Mouse (Mus musculus): ENCODE data around the gene Faah. TPM values are rescaled to one million over a fixed set of nuclear protein-coding genes. Genes with fewer than 3 reads are reported as not detected.

The Faah gene
- polyA plus RNA-seq, 1 experiment from 2014 or later = 26.7 TPM

- Histone ChIP-seq H3K4me2 (no peak overlapping the region), H3K4me1 (no peaks in the 10 kb centered on the region), H3K27me3 (replicated peaks) (no peaks in the 10 kb centered on the region), H3K9me3 (no peaks in the 10 kb centered on the region), H3K4me3 (no peak overlapping the region), H3K36me3 (replicated peaks) (no peaks in the 10 kb centered on the region), H3K27ac (no peak overlapping the region), H3K9ac (no peak overlapping the region)
- WGBS = 83% methylated on average over 16 of the region's 16 CpGs
- ATAC-seq (replicated peaks) = peak; percentile 24; the same call in 1 of the 2 replicates
These were observed 22.9 kb downstream of the Faah start for GRCm38 (mm10) chr4:115994662-115995375.

- no peak overlapping the region for H3K4me2 ChIP-seq
- WGBS = 86% methylated on average over 7 of the region's 7 CpGs
- H3K27me3 ChIP-seq (replicated peaks) = peaks cover 7% of the 10 kb centered on the region; the same call in 1 of the 2 replicates
These were observed 28.3 kb downstream of the Faah start for GRCm38 (mm10) chr4:115989382-115989781.

GRCm38 (mm10) chr4:115987858-115988530 is 29.7 kb downstream of the Faah start:
- no peaks in the 10 kb centered on the region for H3K9me3 ChIP-seq
- no peaks in the 10 kb centered on the region for H3K36me3 ChIP-seq (replicated peaks)
- WGBS = 76% methylated on average over 5 of the region's 5 CpGs
- H3K9ac ChIP-seq = no peak overlapping the region
- H3K27me3 ChIP-seq (replicated peaks) = peaks cover 14% of the 10 kb centered on the region
- H3K27ac ChIP-seq = no peak overlapping the region
- peaks cover 2% of the 10 kb centered on the region; the same call in 1 of the 2 replicates for H3K4me1 ChIP-seq
- H3K4me2 ChIP-seq = no peak overlapping the region
- H3K4me3 ChIP-seq = no peak overlapping the region
- no peak for ATAC-seq (replicated peaks)

More at GRCm38 (mm10) chr4:115989382-115989781, 28.3 kb downstream of the Faah start:
- H3K27ac ChIP-seq = no peak overlapping the region
- no peak overlapping the region for H3K9ac ChIP-seq
- H3K4me1 ChIP-seq = no peaks in the 10 kb centered on the region
- no peak for ATAC-seq (replicated peaks)
- no peak overlapping the region for H3K4me3 ChIP-seq
- H3K36me3 ChIP-seq (replicated peaks) = no peaks in the 10 kb centered on the region
- H3K9me3 ChIP-seq = no peaks in the 10 kb centered on the region

- 94% methylated on average over 1 of the region's 1 CpGs for WGBS
- Histone ChIP-seq H3K9ac (no peak overlapping the region), H3K27me3 (replicated peaks) (peaks cover 14% of the 10 kb centered on the region), H3K27ac (no peak overlapping the region), H3K9me3 (no peaks in the 10 kb centered on the region), H3K36me3 (replicated peaks) (no peaks in the 10 kb centered on the region), H3K4me1 (peaks cover 2% of the 10 kb centered on the region; the same call in 1 of the 2 replicates), H3K4me2 (no peak overlapping the region), H3K4me3 (no peak overlapping the region)
- ATAC-seq (replicated peaks) = no peak
These were observed 30.3 kb downstream of the Faah start for GRCm38 (mm10) chr4:115987436-115987835.

GRCm38 (mm10) chr4:115984967-115985366 is 32.8 kb downstream of the Faah start:
- 44% methylated on average over 8 of the region's 8 CpGs for WGBS

GRCm38 (mm10) chr4:115984111-115984510 is 33.6 kb downstream of the Faah start:
- H3K9ac ChIP-seq = no peak overlapping the region

More at GRCm38 (mm10) chr4:115984967-115985366, 32.8 kb downstream of the Faah start:
- H3K4me2 ChIP-seq = no peak overlapping the region
- no peak for ATAC-seq (replicated peaks)
- H3K27ac ChIP-seq = no peak overlapping the region
- no peak overlapping the region for H3K4me3 ChIP-seq
- no peaks in the 10 kb centered on the region for H3K36me3 ChIP-seq (replicated peaks)
- H3K27me3 ChIP-seq (replicated peaks) = peaks cover 33% of the 10 kb centered on the region
- H3K4me1 ChIP-seq = peaks cover 2% of the 10 kb centered on the region
- no peak overlapping the region for H3K9ac ChIP-seq
- H3K9me3 ChIP-seq = no peaks in the 10 kb centered on the region

GRCm38 (mm10) chr4:115980676-115981075 is 37.0 kb downstream of the Faah start:
- Histone ChIP-seq H3K9me3 (no peaks in the 10 kb centered on the region), H3K27me3 (replicated peaks) (peaks cover 64% of the 10 kb centered on the region), H3K4me1 (peaks cover 12% of the 10 kb centered on the region), H3K36me3 (replicated peaks) (no peaks in the 10 kb centered on the region), H3K4me3 (no peak overlapping the region), H3K9ac (no peak overlapping the region), H3K4me2 (no peak overlapping the region), H3K27ac (no peak overlapping the region)
- peak; percentile 59 for ATAC-seq (replicated peaks)
- WGBS = 0% methylated on average over 8 of the region's 8 CpGs

More at GRCm38 (mm10) chr4:115984111-115984510, 33.6 kb downstream of the Faah start:
- peak; percentile 10; the same call in 1 of the 2 replicates for ATAC-seq (replicated peaks)
- Histone ChIP-seq H3K4me1 (peaks cover 10% of the 10 kb centered on the region), H3K27me3 (replicated peaks) (peaks cover 30% of the 10 kb centered on the region), H3K9me3 (no peaks in the 10 kb centered on the region), H3K4me2 (no peak overlapping the region), H3K36me3 (replicated peaks) (no peaks in the 10 kb centered on the region), H3K27ac (no peak overlapping the region), H3K4me3 (no peak overlapping the region)
- WGBS = 1% methylated on average over 13 of the region's 13 CpGs

GRCm38 (mm10) chr4:115979437-115979836 is 38.3 kb downstream of the Faah start:
- peak; percentile 41; the same call in 1 of the 2 replicates for ATAC-seq (replicated peaks)
- Histone ChIP-seq H3K9me3 (no peaks in the 10 kb centered on the region), H3K4me2 (peak overlapping the region; percentile 57), H3K4me3 (peak overlapping the region; percentile 29), H3K36me3 (replicated peaks) (no peaks in the 10 kb centered on the region), H3K27ac (no peak overlapping the region), H3K9ac (peak overlapping the region; percentile 20; the same call in 1 of the 2 replicates), H3K27me3 (replicated peaks) (peaks cover 71% of the 10 kb centered on the region), H3K4me1 (peaks cover 12% of the 10 kb centered on the region)
- WGBS = under 1% methylated on average over 39 of the region's 39 CpGs

GRCm38 (mm10) chr4:115978911-115979310 is 38.8 kb downstream of the Faah start:
- Histone ChIP-seq H3K4me3 (no peak overlapping the region), H3K9me3 (no peaks in the 10 kb centered on the region), H3K27ac (no peak overlapping the region), H3K4me1 (peaks cover 10% of the 10 kb centered on the region), H3K9ac (no peak overlapping the region), H3K27me3 (replicated peaks) (peaks cover 71% of the 10 kb centered on the region), H3K4me2 (peak overlapping the region; percentile 57), H3K36me3 (replicated peaks) (no peaks in the 10 kb centered on the region)
- 26% methylated on average over 4 of the region's 4 CpGs for WGBS
- 0 out of 2 replicates have a peak, but pooled peaks have one; percentile 12 for ATAC-seq (replicated peaks)

- H3K4me2 ChIP-seq = no peak overlapping the region
- 65% methylated on average over 24 of the region's 24 CpGs for WGBS
- ATAC-seq (replicated peaks) = no peak
These were observed 45.2 kb downstream of the Faah start for GRCm38 (mm10) chr4:115972543-115972942.

GRCm38 (mm10) chr4:115964446-115964845 is 53.3 kb downstream of the Faah start:
- Histone ChIP-seq H3K9ac (no peak overlapping the region), H3K27me3 (replicated peaks) (peaks cover 74% of the 10 kb centered on the region), H3K4me3 (no peak overlapping the region), H3K36me3 (replicated peaks) (no peaks in the 10 kb centered on the region), H3K4me1 (peaks cover 21% of the 10 kb centered on the region), H3K4me2 (no peak overlapping the region), H3K27ac (no peak overlapping the region), H3K9me3 (no peaks in the 10 kb centered on the region)
- WGBS = 13% methylated on average over 5 of the region's 5 CpGs
- no peak for ATAC-seq (replicated peaks)

More at GRCm38 (mm10) chr4:115972543-115972942, 45.2 kb downstream of the Faah start:
- Histone ChIP-seq H3K4me3 (no peak overlapping the region), H3K9ac (no peak overlapping the region), H3K36me3 (replicated peaks) (no peaks in the 10 kb centered on the region), H3K27me3 (replicated peaks) (peaks cover 67% of the 10 kb centered on the region), H3K9me3 (no peaks in the 10 kb centered on the region), H3K27ac (no peak overlapping the region), H3K4me1 (no peaks in the 10 kb centered on the region; the same call in 1 of the 2 replicates)

- Histone ChIP-seq H3K9me3 (no peaks in the 10 kb centered on the region), H3K9ac (no peak overlapping the region), H3K4me2 (peak overlapping the region; percentile 90; the same call in 1 of the 2 replicates), H3K4me1 (peaks cover 21% of the 10 kb centered on the region), H3K36me3 (replicated peaks) (no peaks in the 10 kb centered on the region), H3K27me3 (replicated peaks) (peaks cover 73% of the 10 kb centered on the region), H3K4me3 (no peak overlapping the region), H3K27ac (no peak overlapping the region)
- WGBS = 9% methylated on average over 6 of the region's 6 CpGs
- ATAC-seq (replicated peaks) = no peak
These were observed 54.0 kb downstream of the Faah start for GRCm38 (mm10) chr4:115963751-115964150.
